Mouse (Mus musculus) heart, embryonic 11.5 days (tissue): ENCODE measurements at regions not wholly inside any gene's neighbourhood (a gene's known extent, or its start where the extent isn't known, plus 50 kb on each side); places are given as distances from the start of the nearest gene placed in this dataset.

Experiments used
- ATAC-seq: fragments of 200-750 bp; cut with Nextera tagmentation; replicated peaks from 2 replicates; pipeline ENCODE4 v1.8.0; 2017; ENCODE audit warnings: moderate library complexity; ENCODE audit not compliant: insufficient number of reproducible peaks, low FRiP score, low TSS enrichment
- H3K27ac ChIP-seq: fragments of 300-500 bp; sonication (generic); 2 replicates; pipeline ENCODE4 v1.5.1; 2014; ENCODE audit warnings: mild to moderate bottlenecking, low read depth, low read length
- H3K27me3 ChIP-seq: fragments of 300-500 bp; sonication (generic); 2 replicates; pipeline ENCODE4 v1.6.1; 2014; ENCODE audit warnings: mild to moderate bottlenecking, low read length, mixed read lengths; ENCODE audit not compliant: control insufficient read depth, insufficient read depth
- H3K36me3 ChIP-seq: fragments of 300-500 bp; sonication (generic); 2 replicates; pipeline ENCODE4 v1.6.1; 2014; ENCODE audit warnings: mild to moderate bottlenecking, low read length, moderate library complexity, mixed read lengths; ENCODE audit not compliant: control insufficient read depth, insufficient read depth
- H3K4me1 ChIP-seq: fragments of 300-500 bp; sonication (generic); 2 replicates; pipeline ENCODE4 v1.6.1; 2014; ENCODE audit warnings: low read length; ENCODE audit not compliant: control insufficient read depth, insufficient read depth
- H3K4me2 ChIP-seq: fragments of 300-500 bp; sonication (generic); 2 replicates; pipeline ENCODE4 v1.6.1; 2014; ENCODE audit warnings: mild to moderate bottlenecking, moderate library complexity
- H3K4me3 ChIP-seq: fragments of 300-500 bp; sonication (generic); 2 replicates; pipeline ENCODE4 v1.5.1; 2014; ENCODE audit warnings: low read depth, low read length
- H3K9ac ChIP-seq: fragments of 300-500 bp; sonication (generic); 2 replicates; pipeline ENCODE4 v1.6.1; 2014; ENCODE audit warnings: mild to moderate bottlenecking, low read depth, low read length, moderate library complexity
- H3K9me3 ChIP-seq: fragments of 300-500 bp; sonication (generic); replicated peaks from 2 replicates; pipeline ENCODE4 v1.6.1; 2016; ENCODE audit warnings: low read length; ENCODE audit not compliant: control insufficient read depth
- WGBS: fragments of 180-500 bp; shearing (Covaris S2); extraction: QIAGEN DNeasy Blood & Tissue Kit; methylation state at CpG from one replicate; pipeline ENCODE4 v1.1.7; 2014; ENCODE audit not compliant: insufficient replicate concordance; 5-methylcytosine and 5-hydroxymethylcytosine counted together

- no peak overlapping the region for H3K9ac ChIP-seq
- H3K36me3 ChIP-seq: no peaks in the 10 kb centered on the region
- 83% methylated on average over 10 of the region's 10 CpGs for WGBS
- no peaks in the 10 kb centered on the region for H3K27me3 ChIP-seq
- no peak overlapping the region for H3K27ac ChIP-seq
- H3K4me2 ChIP-seq: no peak overlapping the region
- H3K4me3 ChIP-seq: no peak overlapping the region
- ATAC-seq: no peak
- no peaks in the 10 kb centered on the region for H3K9me3 ChIP-seq
- H3K4me1 ChIP-seq: no peaks in the 10 kb centered on the region
Measured at GRCm38 (mm10) chr1:177638381-177638780, 91.2 kb upstream of the 1700016C15Rik start.

DNA sequence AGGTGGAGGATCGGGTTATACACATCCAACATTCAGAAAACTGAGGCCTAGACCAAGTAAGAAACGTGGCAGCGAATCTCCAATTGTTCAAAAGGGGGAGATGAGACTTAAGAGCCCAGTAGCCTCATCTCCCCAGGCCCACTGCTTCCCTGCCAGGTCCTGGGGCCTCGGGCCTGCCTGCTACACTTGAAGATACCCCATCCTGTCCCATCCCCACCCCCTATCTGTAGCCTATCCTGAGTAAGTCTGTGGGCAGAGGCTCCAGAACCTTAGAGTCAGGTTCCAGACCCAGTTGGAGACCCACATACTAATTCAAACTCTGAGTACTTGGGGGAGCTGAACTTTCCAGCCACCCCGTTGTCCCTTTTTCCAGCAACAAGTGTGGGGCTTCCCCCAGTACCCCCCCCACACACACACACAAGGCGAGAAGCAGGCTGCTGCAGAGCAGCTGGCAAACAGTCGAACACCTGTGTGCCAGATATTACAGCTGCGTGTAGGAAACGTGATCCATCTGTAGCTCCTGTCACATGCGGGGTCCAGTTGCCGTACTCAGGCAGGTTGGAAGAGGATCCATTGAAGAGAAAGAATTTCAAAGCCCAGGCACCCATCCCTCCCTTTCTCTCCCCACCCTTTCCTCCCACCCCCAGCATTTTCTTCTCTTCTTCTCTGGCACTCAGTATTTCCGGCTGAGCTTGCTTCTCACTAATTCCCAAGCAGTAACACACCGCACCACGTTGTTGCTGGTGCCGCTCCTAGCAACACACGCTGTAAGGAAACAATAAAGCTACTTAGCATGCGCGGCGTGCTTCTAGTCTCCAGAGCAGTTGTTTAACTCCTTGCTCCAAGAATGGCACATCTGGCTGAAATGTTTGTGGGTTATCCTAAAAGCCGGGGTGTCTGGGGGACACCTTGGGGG lies 89.4 kb upstream of the 1700016C15Rik start:
- Histone ChIP-seq H3K4me1 (no peaks in the 10 kb centered on the region), H3K4me2 (no peak overlapping the region), H3K36me3 (no peaks in the 10 kb centered on the region), H3K27ac (no peak overlapping the region), H3K27me3 (no peaks in the 10 kb centered on the region), H3K9me3 (no peaks in the 10 kb centered on the region), H3K9ac (no peak overlapping the region), H3K4me3 (no peak overlapping the region)
- 56% methylated on average over 20 of the region's 20 CpGs for WGBS
- no peak for ATAC-seq

DNA sequence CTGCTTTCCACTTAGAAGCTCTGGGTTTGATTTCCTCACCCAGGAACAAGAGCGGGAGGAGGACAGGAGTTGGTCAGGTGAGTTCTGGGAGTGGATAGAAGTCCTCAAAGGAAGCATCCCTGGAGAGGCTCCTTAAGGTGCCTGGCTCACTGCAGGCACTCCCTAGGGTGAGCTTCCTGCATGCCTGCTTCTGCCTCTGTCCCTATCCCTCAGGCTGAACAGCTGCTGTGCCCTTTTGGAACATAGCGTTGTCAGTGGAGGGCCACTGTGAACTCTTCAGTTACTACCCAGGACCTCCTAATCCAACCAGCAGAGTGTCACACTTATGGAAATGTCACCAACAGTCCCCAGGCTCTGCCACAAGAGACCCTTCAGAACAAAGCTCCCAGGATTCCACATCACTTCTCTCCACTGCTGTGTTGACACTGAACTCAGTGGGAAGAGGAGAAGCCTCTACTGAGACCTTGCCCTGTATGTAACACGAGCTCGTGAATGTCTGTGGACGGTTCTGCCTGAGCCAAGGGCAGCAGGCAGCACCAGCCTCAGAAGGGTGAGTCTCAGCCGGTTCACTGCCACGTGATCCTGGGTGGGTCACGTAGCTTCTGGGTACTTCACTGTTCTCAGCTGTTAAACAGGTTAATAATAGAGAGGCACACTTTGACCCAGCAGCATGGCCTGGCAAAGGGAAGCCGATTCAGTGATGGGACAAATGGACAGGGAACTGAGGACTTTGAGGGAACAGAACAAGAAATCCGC lies 86.7 kb upstream of the 1700016C15Rik start:
- H3K4me1 ChIP-seq: no peaks in the 10 kb centered on the region
- H3K4me3 ChIP-seq: no peak overlapping the region
- ATAC-seq: no peak
- H3K27ac ChIP-seq: no peak overlapping the region
- H3K9ac ChIP-seq: 0 out of 2 replicates have a peak overlapping the region, but pooled peaks have one; percentile 39
- 61% methylated on average over 10 of the region's 10 CpGs for WGBS
- H3K27me3 ChIP-seq: no peaks in the 10 kb centered on the region
- no peak overlapping the region for H3K4me2 ChIP-seq
- no peaks in the 10 kb centered on the region for H3K9me3 ChIP-seq
- H3K36me3 ChIP-seq: no peaks in the 10 kb centered on the region

- H3K9me3 ChIP-seq: no peaks in the 10 kb centered on the region
- H3K36me3 ChIP-seq: no peaks in the 10 kb centered on the region
- H3K27me3 ChIP-seq: no peaks in the 10 kb centered on the region
- no peaks in the 10 kb centered on the region for H3K4me1 ChIP-seq
- H3K27ac ChIP-seq: no peak overlapping the region
- no peak overlapping the region for H3K4me2 ChIP-seq
- no peak for ATAC-seq
- WGBS: 86% methylated on average over 3 of the region's 3 CpGs
- no peak overlapping the region for H3K4me3 ChIP-seq
- H3K9ac ChIP-seq: no peak overlapping the region
Measured at GRCm38 (mm10) chr1:177643662-177644061, 86.0 kb upstream of the 1700016C15Rik start.

- WGBS: 78% methylated on average over 4 of the region's 4 CpGs
- Histone ChIP-seq H3K4me1 (no peaks in the 10 kb centered on the region), H3K4me2 (no peak overlapping the region), H3K9ac (no peak overlapping the region), H3K9me3 (no peaks in the 10 kb centered on the region), H3K27me3 (no peaks in the 10 kb centered on the region), H3K4me3 (no peak overlapping the region), H3K36me3 (no peaks in the 10 kb centered on the region), H3K27ac (no peak overlapping the region)
- no peak for ATAC-seq
Measured at GRCm38 (mm10) chr1:177644214-177644613, 85.4 kb upstream of the 1700016C15Rik start.

- H3K4me1 ChIP-seq: no peaks in the 10 kb centered on the region
- no peaks in the 10 kb centered on the region for H3K36me3 ChIP-seq
- no peak for ATAC-seq
- H3K27me3 ChIP-seq: no peaks in the 10 kb centered on the region
- 68% methylated on average over 4 of the region's 4 CpGs for WGBS
- no peaks in the 10 kb centered on the region for H3K9me3 ChIP-seq
- no peak overlapping the region for H3K4me3 ChIP-seq
- no peak overlapping the region for H3K9ac ChIP-seq
- no peak overlapping the region for H3K4me2 ChIP-seq
- H3K27ac ChIP-seq: no peak overlapping the region
Measured at GRCm38 (mm10) chr1:177645327-177645726, 84.3 kb upstream of the 1700016C15Rik start.

DNA sequence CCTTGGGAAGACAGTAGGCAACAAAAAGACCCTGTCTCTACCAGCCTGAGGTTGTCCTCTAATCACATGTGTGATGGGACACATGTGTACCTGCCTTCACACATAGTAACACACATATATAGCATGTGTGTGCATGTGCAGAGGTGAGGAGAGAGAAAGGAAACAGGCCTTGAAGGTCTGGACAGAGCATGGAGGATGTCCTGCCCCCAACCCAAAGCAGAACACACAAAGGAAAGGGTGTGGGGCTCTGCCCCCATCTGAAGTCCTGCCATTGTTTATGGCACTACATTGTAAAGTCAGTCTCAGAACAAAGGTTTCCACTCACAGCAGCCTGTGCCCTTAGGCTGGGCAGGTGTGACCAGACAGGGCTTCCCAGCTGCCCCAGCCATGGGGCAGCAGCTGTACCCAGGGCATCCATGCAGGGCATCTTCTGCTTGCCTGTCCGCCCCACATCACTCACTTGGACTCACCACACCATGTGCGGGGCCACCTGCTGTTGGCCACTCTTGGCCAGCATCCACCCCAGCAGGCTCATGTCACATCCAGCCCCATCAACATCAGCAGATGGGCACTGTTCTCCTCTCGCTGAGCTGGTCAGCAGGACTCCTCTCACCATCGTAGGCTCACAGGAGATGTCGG lies 83.6 kb upstream of the 1700016C15Rik start:
- WGBS: 77% methylated on average over 5 of the region's 5 CpGs
- Histone ChIP-seq H3K9me3 (no peaks in the 10 kb centered on the region), H3K9ac (no peak overlapping the region)

GRCm38 (mm10) chr1:177647876-177648275 lies 81.7 kb upstream of the 1700016C15Rik start:
- no peak overlapping the region for H3K9ac ChIP-seq
- ATAC-seq: no peak
- H3K4me1 ChIP-seq: no peaks in the 10 kb centered on the region
- WGBS: 82% methylated on average over 1 of the region's 1 CpGs
- no peak overlapping the region for H3K4me2 ChIP-seq
- no peaks in the 10 kb centered on the region for H3K27me3 ChIP-seq
- H3K4me3 ChIP-seq: no peak overlapping the region
- no peaks in the 10 kb centered on the region for H3K36me3 ChIP-seq
- no peak overlapping the region for H3K27ac ChIP-seq
- H3K9me3 ChIP-seq: no peaks in the 10 kb centered on the region

More for the DNA sequence above, 83.6 kb upstream of the 1700016C15Rik start:
- no peak overlapping the region for H3K4me3 ChIP-seq
- no peak for ATAC-seq
- H3K27me3 ChIP-seq: no peaks in the 10 kb centered on the region
- no peaks in the 10 kb centered on the region for H3K36me3 ChIP-seq
- no peaks in the 10 kb centered on the region for H3K4me1 ChIP-seq
- no peak overlapping the region for H3K27ac ChIP-seq
- no peak overlapping the region for H3K4me2 ChIP-seq
